Mouse (Mus musculus) R1 (cell line): ENCODE data around the gene Adra2a.
A peak's percentile ranks its signal among the peaks of the same experiment; 100 is the strongest.

Experiments
- DNase-seq: peaks from one replicate; pipeline ENCODE4 v3.0.0-alpha.2; 2018; ENCODE audit warnings: low read depth, low spot score

The Adra2a gene

GRCm38 (mm10) chr19:54043851-54044250 is at the start of gene Adra2a:
Adra2a (plus strand) TSS chr19:54044151.
- no peak for DNase-seq

GRCm38 (mm10) chr19:53994276-53994675 is 49.7 kb upstream of the Adra2a start:
- peak; percentile 49 for DNase-seq

GRCm38 (mm10) chr19:54010973-54011372 is 33.0 kb upstream of the Adra2a start:
- no peak for DNase-seq

GRCm38 (mm10) chr19:54014999-54015398 is 29.0 kb upstream of the Adra2a start:
- no peak for DNase-seq

- no peak for DNase-seq
These were observed 28.4 kb upstream of the Adra2a start for GRCm38 (mm10) chr19:54015503-54015902.

GRCm38 (mm10) chr19:54035100-54035499 is 8.9 kb upstream of the Adra2a start:
- DNase-seq: no peak

GRCm38 (mm10) chr19:54039441-54039840 is 4.5 kb upstream of the Adra2a start:
- DNase-seq: peak; percentile 22

- no peak for DNase-seq
These were observed 3.5 kb upstream of the Adra2a start for GRCm38 (mm10) chr19:54040356-54041028.

GRCm38 (mm10) chr19:54041029-54041367 is 3.0 kb upstream of the Adra2a start:
- peak; percentile 67 for DNase-seq

GRCm38 (mm10) chr19:54044507-54045371 is 788 bp downstream of the Adra2a start:
- peak; percentile 82 for DNase-seq

GRCm38 (mm10) chr19:54045412-54045811 is 1.5 kb downstream of the Adra2a start:
- DNase-seq: peak; percentile 41

- peak; percentile 24 for DNase-seq
These were observed 2.2 kb downstream of the Adra2a start for GRCm38 (mm10) chr19:54045931-54046683.

GRCm38 (mm10) chr19:54046684-54047070 is 2.7 kb downstream of the Adra2a start:
- peak; percentile 26 for DNase-seq

- peak; percentile 37 for DNase-seq
These were observed 3.6 kb downstream of the Adra2a start for GRCm38 (mm10) chr19:54047386-54048050.

GRCm38 (mm10) chr19:54048161-54048885 is 4.4 kb downstream of the Adra2a start:
- peak; percentile 21 for DNase-seq

- DNase-seq: no peak
These were observed 7.7 kb downstream of the Adra2a start for GRCm38 (mm10) chr19:54051651-54052050.

GRCm38 (mm10) chr19:54055845-54056244 is 11.9 kb downstream of the Adra2a start:
- DNase-seq: peak; percentile 53

GRCm38 (mm10) chr19:54068447-54068846 is 24.5 kb downstream of the Adra2a start:
- peak; percentile 16 for DNase-seq

- no peak for DNase-seq
These were observed 26.6 kb downstream of the Adra2a start for GRCm38 (mm10) chr19:54070521-54070920.

GRCm38 (mm10) chr19:54072233-54072800 is 28.4 kb downstream of the Adra2a start:
- no peak for DNase-seq
